Mouse (Mus musculus) stomach, postnatal 0 days (tissue): ENCODE data around the gene Ptgir. TPM values are rescaled to one million over a fixed set of nuclear protein-coding genes. Genes with fewer than 3 reads are reported as not detected.
A peak's percentile ranks its signal among the peaks of the same experiment; 100 is the strongest.

Experiments
- ATAC-seq: fragments of 200-750 bp; cut with Nextera tagmentation; 2 replicates; pipeline ENCODE4 v1.8.0; 2017; ENCODE audit not compliant: low FRiP score, low TSS enrichment
- DNase-seq: peaks from one replicate; pipeline ENCODE4 v3.0.0-alpha.2; 2016; ENCODE audit warnings: low spot score
- H3K27ac ChIP-seq: fragments of 300-500 bp; sonication (generic); replicated peaks from 2 replicates; pipeline ENCODE4 v1.5.1; 2014; ENCODE audit warnings: mild to moderate bottlenecking, control low read depth
- H3K27me3 ChIP-seq: fragments of 300-500 bp; sonication (generic); 2 replicates; pipeline ENCODE4 v1.6.1; 2014; ENCODE audit warnings: low read length; ENCODE audit not compliant: control insufficient read depth, insufficient read depth
- H3K36me3 ChIP-seq: fragments of 300-500 bp; sonication (generic); 2 replicates; pipeline ENCODE4 v1.6.1; 2014; ENCODE audit warnings: low read length, mixed read lengths; ENCODE audit not compliant: control insufficient read depth, insufficient read depth
- H3K4me1 ChIP-seq: fragments of 300-500 bp; sonication (generic); replicated peaks from 2 replicates; pipeline ENCODE4 v1.6.1; 2014; ENCODE audit warnings: antibody characterized with exemption; ENCODE audit not compliant: control insufficient read depth, insufficient read depth
- H3K4me2 ChIP-seq: fragments of 300-500 bp; sonication (generic); replicated peaks from 2 replicates; pipeline ENCODE4 v1.6.1; 2014; ENCODE audit warnings: low read depth, mild to moderate bottlenecking, control low read depth, moderate library complexity
- H3K4me3 ChIP-seq: fragments of 300-500 bp; sonication (generic); 2 replicates; pipeline ENCODE4 v1.5.1; 2014; ENCODE audit warnings: low read depth, low read length, control low read depth
- H3K9ac ChIP-seq: fragments of 300-500 bp; sonication (generic); 2 replicates; pipeline ENCODE4 v1.6.1; 2014; ENCODE audit warnings: mild to moderate bottlenecking, low read length, control low read depth, mixed read lengths
- H3K9me3 ChIP-seq: fragments of 300-500 bp; sonication (generic); 2 replicates; pipeline ENCODE4 v1.6.1; 2016; ENCODE audit warnings: low read length; ENCODE audit not compliant: control insufficient read depth
- CTCF ChIP-seq: IDR thresholded peaks from 2 replicates; pipeline ENCODE4 v1.5.1; 2016; ENCODE audit warnings: antibody characterized with exemption, low read depth, mild to moderate bottlenecking, moderate library complexity
- EP300 ChIP-seq: optimal IDR thresholded peaks from 2 replicates; pipeline ENCODE3; 2016; ENCODE audit warnings: antibody characterized with exemption
- WGBS: fragments of 180-500 bp; shearing (Covaris S2); extraction: QIAGEN DNeasy Blood & Tissue Kit; methylation state at CpG from one replicate; pipeline ENCODE4 v1.1.7; 2014; 5-methylcytosine and 5-hydroxymethylcytosine counted together
- polyA plus RNA-seq: library from polyadenylated mRNA; unstranded; fragments of >200 nt; fragmentation: Nextera tagmentation; extraction: Ambion mirVana; gene quantifications from 2 replicates; pipeline ENCODE4 v1.2.1, GENCODE M21; 2015

Ptgir gene
- polyA plus RNA-seq, 1 experiment from 2014 or later, result 1.6 TPM

DNA sequence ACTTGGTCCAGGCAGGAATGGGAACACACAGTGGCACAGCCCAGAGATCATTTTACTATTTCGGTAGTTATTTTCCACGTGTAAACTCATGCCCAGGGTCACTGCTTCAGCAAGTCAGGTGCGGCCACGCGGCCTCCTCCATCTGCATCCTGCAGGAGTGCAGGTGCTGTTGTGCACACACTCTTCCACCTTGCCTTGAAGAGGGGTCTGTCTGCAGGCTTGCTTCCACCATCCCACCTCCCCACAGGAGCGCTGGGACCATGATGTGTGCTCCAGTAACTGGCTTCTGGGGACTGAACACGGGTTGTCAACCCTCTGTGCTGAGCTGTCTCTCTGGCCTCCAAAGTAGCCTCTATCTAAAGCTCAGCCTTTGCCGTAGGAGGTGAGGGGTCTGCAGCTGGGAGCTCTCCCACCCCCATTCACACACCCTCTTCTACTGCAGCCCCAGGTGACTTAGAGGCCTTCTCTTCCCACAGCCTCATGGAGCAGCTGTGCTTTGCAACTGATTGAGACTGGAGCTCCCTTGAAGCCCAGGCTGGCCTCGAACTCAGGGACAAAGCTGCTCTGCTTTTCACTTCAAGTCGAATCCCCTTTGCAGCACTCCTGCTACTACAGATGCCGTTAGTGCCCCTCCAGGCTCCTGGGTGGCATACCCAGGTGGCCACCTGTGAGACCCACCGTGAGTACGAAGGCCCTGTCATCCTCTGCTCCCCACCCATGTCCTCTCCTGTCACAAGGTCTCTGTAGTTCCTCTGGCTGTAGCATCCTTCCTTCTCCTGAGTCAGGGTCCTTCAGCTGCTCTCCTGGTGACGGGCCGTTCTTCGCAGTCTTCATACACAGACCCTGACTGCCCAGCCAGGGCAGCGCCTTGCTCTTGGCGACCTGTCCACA, 8.4 kb downstream of the Ptgir start:
- no peaks in the 10 kb centered on the region for H3K9me3 ChIP-seq
- no peak for TF ChIP-seq EP300
- no peak for TF ChIP-seq CTCF
- peaks cover 1% of the 10 kb centered on the region; the same call in 1 of the 2 replicates for H3K4me1 ChIP-seq
- peaks cover 28% of the 10 kb centered on the region for H3K36me3 ChIP-seq
- no peak overlapping the region for H3K27ac ChIP-seq
- DNase-seq (no peak), ATAC-seq (no peak)
- no peak overlapping the region for H3K9ac ChIP-seq
- no peak overlapping the region for H3K4me2 ChIP-seq
- 80% methylated on average over 18 of the region's 18 CpGs for WGBS
- no peaks in the 10 kb centered on the region for H3K27me3 ChIP-seq
- no peak overlapping the region for H3K4me3 ChIP-seq

- no peak for TF ChIP-seq EP300
- no peak for TF ChIP-seq CTCF
- ATAC-seq (no peak), DNase-seq (no peak)
- Histone ChIP-seq H3K27ac (no peak overlapping the region), H3K36me3 (peaks cover 28% of the 10 kb centered on the region), H3K4me2 (no peak overlapping the region), H3K4me1 (peaks cover 5% of the 10 kb centered on the region; the same call in 1 of the 2 replicates), H3K9me3 (no peaks in the 10 kb centered on the region), H3K27me3 (no peaks in the 10 kb centered on the region), H3K4me3 (no peak overlapping the region), H3K9ac (no peak overlapping the region)
- 87% methylated on average over 32 of the region's 32 CpGs for WGBS
These were observed 9.4 kb downstream of the Ptgir start for GRCm38 (mm10) chr7:16915461-16916340.

GRCm38 (mm10) chr7:16916342-16917265, 10.3 kb downstream of the Ptgir start:
- Histone ChIP-seq H3K4me2 (no peak overlapping the region), H3K27me3 (no peaks in the 10 kb centered on the region), H3K4me1 (peaks cover 10% of the 10 kb centered on the region), H3K27ac (no peak overlapping the region), H3K4me3 (no peak overlapping the region), H3K9me3 (no peaks in the 10 kb centered on the region), H3K9ac (no peak overlapping the region), H3K36me3 (peaks cover 28% of the 10 kb centered on the region)
- ATAC-seq (no peak), DNase-seq (no peak)
- TF ChIP-seq EP300 (no peak), CTCF (no peak)
- WGBS, result 75% methylated on average over 29 of the region's 30 CpGs

- Histone ChIP-seq H3K9me3 (no peaks in the 10 kb centered on the region), H3K4me1 (peaks cover 16% of the 10 kb centered on the region), H3K27me3 (no peaks in the 10 kb centered on the region), H3K9ac (no peak overlapping the region), H3K4me3 (no peak overlapping the region), H3K27ac (no peak overlapping the region), H3K4me2 (no peak overlapping the region), H3K36me3 (peaks cover 28% of the 10 kb centered on the region)
- WGBS, result 66% methylated on average over 11 of the region's 11 CpGs
- ATAC-seq, result no peak
- TF ChIP-seq EP300 (no peak), CTCF (no peak)
- DNase-seq, result no peak
These were observed 11.2 kb downstream of the Ptgir start for GRCm38 (mm10) chr7:16917447-16917846.

- Histone ChIP-seq H3K4me2 (no peak overlapping the region), H3K27ac (no peak overlapping the region), H3K9me3 (no peaks in the 10 kb centered on the region), H3K27me3 (no peaks in the 10 kb centered on the region), H3K4me1 (peaks cover 18% of the 10 kb centered on the region), H3K4me3 (no peak overlapping the region), H3K36me3 (peaks cover 28% of the 10 kb centered on the region), H3K9ac (0 out of 2 replicates have a peak overlapping the region, but pooled peaks have one; percentile 27)
- 75% methylated on average over 9 of the region's 9 CpGs for WGBS
- DNase-seq, result no peak
- TF ChIP-seq CTCF, result no peak
- TF ChIP-seq EP300, result no peak
- no peak for ATAC-seq
These were observed 11.7 kb downstream of the Ptgir start for GRCm38 (mm10) chr7:16918014-16918413.
